Mouse (Mus musculus) mouse trophoblast stem cell (cell line): ENCODE results near the gene Cst9.

ENCODE experiments used
- in situ Hi-C, 2 experiments: fragments of 300-500 bp; cut with MseI, MboI; formaldehyde crosslinking; loops; 2 replicates in 1 of 2; 3 replicates in 1 of 2; pipeline ENCODE4 v1.15.1; 2025

Cst9 gene

GRCm38 (mm10) chr2:148877016-148877770 is 42.2 kb downstream of the Cst9 start:
- in situ Hi-C loops, result no loop called here

DNA sequence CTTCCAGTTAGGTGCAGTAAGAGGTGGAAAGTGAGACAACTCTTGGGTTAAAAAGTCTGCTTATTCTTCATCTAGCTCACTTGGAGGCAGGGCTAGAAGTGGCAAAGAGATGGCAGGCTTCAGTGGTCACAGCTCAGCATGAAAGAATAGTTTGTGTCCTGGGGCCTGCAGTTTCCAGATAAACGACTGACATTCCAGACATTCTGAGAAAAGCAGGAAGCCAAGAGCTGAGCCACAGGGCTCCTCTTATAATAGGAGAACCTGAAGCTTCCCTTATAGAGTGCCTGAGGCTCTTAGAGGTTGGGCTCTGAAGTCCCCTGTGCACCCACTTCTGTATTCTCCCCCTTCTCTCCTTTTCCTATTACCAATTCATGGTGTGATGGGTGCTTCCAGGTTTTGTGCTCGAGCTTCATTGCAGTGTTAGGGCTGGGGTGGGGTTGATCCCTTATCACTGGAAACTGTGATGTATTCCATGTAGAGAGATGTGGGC is 43.7 kb downstream of the Cst9 start:
- in situ Hi-C loops, result no loop called here

DNA sequence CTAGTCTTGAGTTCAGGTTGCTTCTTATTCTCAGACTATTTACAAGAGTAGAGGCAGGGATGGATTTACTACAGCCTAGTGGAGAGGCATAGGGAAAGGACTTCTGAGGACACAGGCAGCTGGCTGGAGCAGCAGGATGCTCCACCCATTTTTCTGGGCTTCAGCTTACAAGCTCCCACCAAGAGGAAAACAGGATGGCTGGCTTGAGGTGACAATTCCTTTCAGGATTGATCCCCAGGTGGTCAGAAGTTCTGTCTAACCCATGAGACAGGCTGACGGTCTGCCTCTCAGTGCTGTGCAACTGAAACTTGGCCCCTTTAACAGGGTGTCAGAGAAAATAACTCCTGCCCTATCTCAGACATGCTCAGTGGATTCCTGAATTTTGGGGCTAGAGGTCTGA is 44.3 kb downstream of the Cst9 start:
- in situ Hi-C loops, result no loop called here

GRCm38 (mm10) chr2:148884738-148885137 is 49.8 kb downstream of the Cst9 start:
- in situ Hi-C loops, result no loop called here
